Comparison of ENCODE assay signal across 18 mouse cellular contexts in the genomic region with DNA sequence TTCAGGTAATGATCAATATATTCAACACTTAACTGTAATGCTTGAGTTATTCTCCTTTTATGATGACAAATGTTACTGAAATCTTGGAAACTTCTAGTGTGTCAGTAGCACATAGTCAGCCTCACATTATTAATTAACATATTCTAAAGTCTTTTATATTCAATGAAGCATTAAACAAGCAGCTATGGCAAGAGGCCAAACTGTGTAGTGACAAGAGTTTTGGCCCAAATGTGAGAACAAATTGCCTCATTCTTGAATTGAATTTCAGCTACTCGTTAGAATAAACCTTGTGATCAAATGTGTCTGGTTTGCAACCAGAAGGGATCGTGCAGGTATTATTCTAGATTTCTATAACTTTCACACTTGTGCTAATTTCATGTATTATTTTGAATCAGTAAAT.
"Had no signal": no experiment of that assay in that cellular context is flagged by ENCODE, and none has a peak within 500 bp of the region (broad histone marks: within the 10 kb centered on the region; RNA-seq: fewer than 3 reads in every experiment).

No protein-coding gene starts in this region.

- H3K27ac ChIP-seq: limb, embryonic 12.5 days; limb, embryonic 15.5 days; liver, embryonic 14.5 days; macrophage; midbrain, embryonic 12.5 days; stomach, embryonic 15.5 days had no signal

- ATAC-seq: liver, postnatal 0 days; lung, postnatal 0 days; midbrain, embryonic 16.5 days had no signal

- H3K4me2 ChIP-seq: limb, embryonic 12.5 days; limb, embryonic 15.5 days; liver, embryonic 11.5 days; lung, embryonic 14.5 days; midbrain, embryonic 12.5 days; stomach, embryonic 15.5 days had no signal

- H3K9ac ChIP-seq: limb, embryonic 12.5 days; limb, embryonic 15.5 days; liver, embryonic 14.5 days; liver, postnatal 0 days; lung, embryonic 14.5 days; midbrain, embryonic 12.5 days; stomach, embryonic 15.5 days had no signal

- H3K4me1 ChIP-seq: limb, embryonic 12.5 days; limb, embryonic 15.5 days; midbrain, embryonic 12.5 days; stomach, embryonic 15.5 days had no signal

- H3K36me3 ChIP-seq: limb, embryonic 12.5 days; limb, embryonic 15.5 days; midbrain, embryonic 12.5 days; stomach, embryonic 15.5 days had no signal

- H3K4me3 ChIP-seq: limb, embryonic 12.5 days; limb, embryonic 15.5 days; midbrain, embryonic 12.5 days; stomach, embryonic 15.5 days had no signal

- H3K9me3 ChIP-seq: limb, embryonic 12.5 days; limb, embryonic 15.5 days; midbrain, embryonic 12.5 days; stomach, embryonic 15.5 days had no signal

- H3K27me3 ChIP-seq: limb, embryonic 12.5 days; limb, embryonic 15.5 days; midbrain, embryonic 12.5 days; stomach, embryonic 15.5 days had no signal

- DNase-seq: kidney, adult 9 months; kidney, postnatal 14 days; kidney, postnatal 4 days; left cerebral cortex, postnatal 4 days; liver, postnatal 0 days; lung, embryonic 14.5 days; right cerebral cortex, postnatal 25 days; spleen, adult 18-20 months; thymus, postnatal 25 days had no signal
